Mouse (Mus musculus): ENCODE measurements at regions not wholly inside any gene's neighbourhood (a gene's known extent, or its start where the extent isn't known, plus 50 kb on each side); places are given as distances from the start of the nearest gene placed in this dataset.
A peak's percentile ranks its signal among the peaks of the same experiment; 100 is the strongest.

DNA sequence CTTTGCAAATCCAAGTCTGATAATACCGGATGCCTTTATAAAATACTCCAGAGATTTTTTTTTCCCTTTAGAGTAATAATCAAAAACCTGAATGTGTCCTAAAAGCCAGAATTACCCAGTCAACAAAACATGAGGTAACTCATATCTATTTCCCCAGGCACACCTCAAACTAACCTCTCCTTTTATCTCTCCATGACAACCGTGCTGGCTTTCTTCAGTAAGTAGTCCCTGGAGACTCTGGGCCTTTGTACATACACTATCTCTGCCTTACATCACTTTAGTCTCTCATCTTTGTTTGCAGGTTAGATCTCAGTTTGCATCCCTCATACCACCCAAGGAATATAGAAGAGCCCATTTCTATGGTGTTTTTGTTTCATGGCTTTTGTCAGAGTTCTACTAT is 84.7 kb upstream of the Hgf start:
- no peak overlapping the region for H3K4me3 ChIP-seq (ENCODE audit: low read depth, low read length)
- TF ChIP-seq CTCF (IDR thresholded peaks at IDR 0.05; ENCODE audit: extremely low read depth, insufficient read length, insufficient replicate concordance, low read depth, low read length): no peak
- no peak for TF ChIP-seq POLR2A (IDR thresholded peaks at IDR 0.05; ENCODE audit: low read depth, low read length)
- WGBS: 67% methylated on average over 2 of the region's 2 CpGs
- H3K4me1 ChIP-seq (ENCODE audit: control insufficient read depth, insufficient read depth, insufficient read length, low read length): peaks cover 2% of the 10 kb centered on the region; the same call in 1 of the 2 replicates
- no peak overlapping the region for H3K27ac ChIP-seq (ENCODE audit: insufficient read depth, low read depth, low read length)
- no peaks in the 10 kb centered on the region for H3K27me3 ChIP-seq (ENCODE audit: control insufficient read depth, insufficient read depth, low read length)
- H3K36me3 ChIP-seq (ENCODE audit: control insufficient read depth, insufficient read depth, low read length): no peaks in the 10 kb centered on the region

DNA sequence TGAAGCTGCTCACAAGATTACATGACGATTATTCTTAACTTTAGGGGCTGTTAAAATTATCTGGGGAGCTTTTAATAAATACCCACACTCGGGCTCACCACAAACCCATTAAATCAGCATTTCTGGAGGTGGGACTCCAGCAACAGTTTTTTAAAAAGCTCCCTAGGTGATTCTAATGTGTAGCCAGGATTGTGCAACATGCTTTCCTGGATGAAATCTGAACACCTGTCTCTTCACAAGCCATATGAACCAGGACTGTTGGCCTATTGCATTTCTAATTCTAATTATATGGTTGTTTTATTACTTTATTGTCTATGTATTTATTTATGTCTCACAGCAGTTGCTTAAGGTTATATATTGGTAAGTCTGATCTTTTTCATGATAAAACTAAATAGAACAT is 84.1 kb upstream of the Hgf start:
- no peak overlapping the region for H3K27ac ChIP-seq (ENCODE audit: insufficient read depth, low read depth, low read length)
- no peak overlapping the region for H3K4me3 ChIP-seq (ENCODE audit: low read depth, low read length)
- 29% methylated on average over 2 of the region's 2 CpGs for WGBS
- H3K4me1 ChIP-seq (ENCODE audit: control insufficient read depth, insufficient read depth, insufficient read length, low read length): peaks cover 2% of the 10 kb centered on the region; the same call in 1 of the 2 replicates
- no peak for TF ChIP-seq CTCF (IDR thresholded peaks at IDR 0.05; ENCODE audit: extremely low read depth, insufficient read length, insufficient replicate concordance, low read depth, low read length)
- no peak for TF ChIP-seq POLR2A (IDR thresholded peaks at IDR 0.05; ENCODE audit: low read depth, low read length)
- H3K36me3 ChIP-seq (ENCODE audit: control insufficient read depth, insufficient read depth, low read length): no peaks in the 10 kb centered on the region
- H3K27me3 ChIP-seq (ENCODE audit: control insufficient read depth, insufficient read depth, low read length): no peaks in the 10 kb centered on the region

DNA sequence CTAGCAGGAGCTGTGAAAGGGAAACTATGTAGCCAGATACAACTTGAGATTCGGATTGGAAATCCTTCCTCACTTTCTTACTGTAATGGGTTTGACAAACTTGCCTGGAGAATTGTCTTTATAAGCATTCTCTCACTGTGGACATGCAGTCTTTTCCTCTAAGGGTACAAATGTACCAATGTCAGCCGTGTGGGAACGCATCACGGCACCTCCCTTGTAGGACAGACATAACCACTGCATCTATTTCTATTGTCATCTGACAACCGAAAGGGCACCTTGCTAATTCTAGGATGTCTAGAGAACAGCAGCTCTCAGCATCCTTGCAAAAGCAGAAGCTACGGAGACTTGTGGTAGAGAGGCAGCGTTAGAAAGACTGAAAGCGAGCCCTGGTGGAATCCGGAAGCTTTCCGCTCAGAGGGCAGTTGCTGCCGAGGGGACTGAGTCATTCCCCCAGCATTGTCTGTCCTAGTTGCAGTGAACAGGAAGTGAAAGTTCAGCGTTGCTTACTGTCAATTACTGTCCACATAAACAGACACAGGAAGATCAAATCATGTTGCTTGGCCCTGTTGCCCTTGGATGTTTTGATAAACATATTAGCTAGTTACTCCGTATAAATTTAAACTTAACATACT is 83.5 kb upstream of the Hgf start:
- H3K4me3 ChIP-seq (ENCODE audit: low read depth, low read length): peak overlapping the region; percentile 25
- H3K27me3 ChIP-seq (ENCODE audit: control insufficient read depth, insufficient read depth, low read length): no peaks in the 10 kb centered on the region
- 21% methylated on average over 13 of the region's 13 CpGs for WGBS
- peak overlapping the region; percentile 48 for H3K27ac ChIP-seq (ENCODE audit: insufficient read depth, low read depth, low read length)
- H3K36me3 ChIP-seq (ENCODE audit: control insufficient read depth, insufficient read depth, low read length): no peaks in the 10 kb centered on the region
- TF ChIP-seq CTCF (IDR thresholded peaks at IDR 0.05; ENCODE audit: extremely low read depth, insufficient read length, insufficient replicate concordance, low read depth, low read length) (no peak), POLR2A (IDR thresholded peaks at IDR 0.05; ENCODE audit: low read depth, low read length) (no peak)
- H3K4me1 ChIP-seq (ENCODE audit: control insufficient read depth, insufficient read depth, insufficient read length, low read length): peaks cover 2% of the 10 kb centered on the region; the same call in 1 of the 2 replicates

GRCm38 (mm10) chr5:16470366-16470982 is 82.8 kb upstream of the Hgf start:
- no peak for TF ChIP-seq CTCF (IDR thresholded peaks at IDR 0.05; ENCODE audit: extremely low read depth, insufficient read length, insufficient replicate concordance, low read depth, low read length)
- TF ChIP-seq POLR2A (IDR thresholded peaks at IDR 0.05; ENCODE audit: low read depth, low read length): no peak
- Histone ChIP-seq H3K27ac (ENCODE audit: insufficient read depth, low read depth, low read length) (peak overlapping the region; percentile 81), H3K27me3 (ENCODE audit: control insufficient read depth, insufficient read depth, low read length) (no peaks in the 10 kb centered on the region), H3K36me3 (ENCODE audit: control insufficient read depth, insufficient read depth, low read length) (no peaks in the 10 kb centered on the region), H3K4me1 (ENCODE audit: control insufficient read depth, insufficient read depth, insufficient read length, low read length) (peaks cover 2% of the 10 kb centered on the region; the same call in 1 of the 2 replicates), H3K4me3 (ENCODE audit: low read depth, low read length) (no peak overlapping the region)
- 11% methylated on average over 10 of the region's 10 CpGs for WGBS

GRCm38 (mm10) chr5:16487969-16488368 is 65.3 kb upstream of the Hgf start:
- Histone ChIP-seq H3K4me1 (ENCODE audit: control insufficient read depth, insufficient read depth, insufficient read length, low read length) (no peaks in the 10 kb centered on the region), H3K27me3 (ENCODE audit: control insufficient read depth, insufficient read depth, low read length) (no peaks in the 10 kb centered on the region), H3K36me3 (ENCODE audit: control insufficient read depth, insufficient read depth, low read length) (no peaks in the 10 kb centered on the region), H3K27ac (ENCODE audit: insufficient read depth, low read depth, low read length) (no peak overlapping the region), H3K4me3 (ENCODE audit: low read depth, low read length) (no peak overlapping the region)
- WGBS: 93% methylated on average over 1 of the region's 1 CpGs
- TF ChIP-seq CTCF (IDR thresholded peaks at IDR 0.05; ENCODE audit: extremely low read depth, insufficient read length, insufficient replicate concordance, low read depth, low read length): no peak
- TF ChIP-seq POLR2A (IDR thresholded peaks at IDR 0.05; ENCODE audit: low read depth, low read length): no peak

DNA sequence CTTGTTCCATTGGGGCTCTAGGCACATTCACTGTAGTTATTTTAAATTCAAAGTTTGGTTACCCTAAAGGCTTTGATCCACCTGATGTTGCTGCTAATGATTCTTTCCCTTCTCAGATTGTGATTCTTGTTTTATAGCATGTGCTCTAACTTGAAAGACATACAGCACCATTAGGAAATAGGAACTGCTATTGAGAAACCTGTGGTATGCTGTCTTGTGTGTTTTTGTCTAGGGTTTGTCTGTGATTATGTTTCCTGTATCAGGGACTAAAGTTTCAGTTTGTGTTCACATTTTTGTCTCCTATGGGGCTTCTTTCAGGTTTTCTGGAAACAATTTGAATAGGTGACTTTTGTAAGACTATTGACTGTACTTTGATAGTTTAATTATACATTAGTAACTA is 63.5 kb upstream of the Hgf start:
- no peaks in the 10 kb centered on the region for H3K27me3 ChIP-seq (ENCODE audit: control insufficient read depth, insufficient read depth, low read length)
- no peak overlapping the region for H3K27ac ChIP-seq (ENCODE audit: insufficient read depth, low read depth, low read length)
- no peak overlapping the region for H3K4me3 ChIP-seq (ENCODE audit: low read depth, low read length)
- TF ChIP-seq CTCF (IDR thresholded peaks at IDR 0.05; ENCODE audit: extremely low read depth, insufficient read length, insufficient replicate concordance, low read depth, low read length) (no peak), POLR2A (IDR thresholded peaks at IDR 0.05; ENCODE audit: low read depth, low read length) (no peak)
- no peaks in the 10 kb centered on the region for H3K4me1 ChIP-seq (ENCODE audit: control insufficient read depth, insufficient read depth, insufficient read length, low read length)
- no peaks in the 10 kb centered on the region for H3K36me3 ChIP-seq (ENCODE audit: control insufficient read depth, insufficient read depth, low read length)

DNA sequence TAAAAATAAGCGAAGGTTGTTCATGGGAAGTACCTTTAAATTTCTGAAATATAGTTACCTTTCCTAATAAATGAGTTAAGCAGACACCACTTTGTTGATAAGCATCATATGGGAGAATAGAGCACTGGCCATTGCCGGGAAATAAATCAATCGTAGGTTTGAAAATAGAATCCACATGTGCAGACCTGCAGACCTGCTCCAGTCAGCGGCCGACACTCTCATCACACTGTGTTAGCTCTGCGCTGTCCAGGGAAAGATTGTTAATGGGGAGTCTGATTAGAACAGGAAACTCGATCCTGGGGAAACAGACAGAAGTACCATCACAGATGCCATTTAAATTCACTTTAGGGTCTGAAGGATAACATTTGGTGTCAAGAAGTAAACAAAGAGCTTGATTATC is 53.4 kb upstream of the Hgf start:
- Histone ChIP-seq H3K36me3 (ENCODE audit: control insufficient read depth, insufficient read depth, low read length) (no peaks in the 10 kb centered on the region), H3K4me3 (ENCODE audit: low read depth, low read length) (no peak overlapping the region)
- 48% methylated on average over 7 of the region's 7 CpGs for WGBS

More for the DNA sequence above, 53.4 kb upstream of the Hgf start:
- no peak for TF ChIP-seq POLR2A (IDR thresholded peaks at IDR 0.05; ENCODE audit: low read depth, low read length)
- no peak for TF ChIP-seq CTCF (IDR thresholded peaks at IDR 0.05; ENCODE audit: extremely low read depth, insufficient read length, insufficient replicate concordance, low read depth, low read length)
- Histone ChIP-seq H3K4me1 (ENCODE audit: control insufficient read depth, insufficient read depth, insufficient read length, low read length) (no peaks in the 10 kb centered on the region), H3K27me3 (ENCODE audit: control insufficient read depth, insufficient read depth, low read length) (no peaks in the 10 kb centered on the region), H3K27ac (ENCODE audit: insufficient read depth, low read depth, low read length) (no peak overlapping the region)

Measured in small intestine, adult 2 months (tissue).